Mouse (Mus musculus): Measurements from ENCODE around the gene Rcbtb2.

- TF ChIP-seq CTCF (IDR thresholded peaks at IDR 0.05) (no peak), EP300 (IDR thresholded peaks at IDR 0.05) (no peak)
These were observed 131.6 kb downstream of the Rcbtb2 start for GRCm38 (mm10) chr14:73254412-73254811.

Measured in lung, postnatal 0 days (tissue).